Mouse (Mus musculus): ENCODE results near the gene Dnmt3a.

Dnmt3a gene

DNA sequence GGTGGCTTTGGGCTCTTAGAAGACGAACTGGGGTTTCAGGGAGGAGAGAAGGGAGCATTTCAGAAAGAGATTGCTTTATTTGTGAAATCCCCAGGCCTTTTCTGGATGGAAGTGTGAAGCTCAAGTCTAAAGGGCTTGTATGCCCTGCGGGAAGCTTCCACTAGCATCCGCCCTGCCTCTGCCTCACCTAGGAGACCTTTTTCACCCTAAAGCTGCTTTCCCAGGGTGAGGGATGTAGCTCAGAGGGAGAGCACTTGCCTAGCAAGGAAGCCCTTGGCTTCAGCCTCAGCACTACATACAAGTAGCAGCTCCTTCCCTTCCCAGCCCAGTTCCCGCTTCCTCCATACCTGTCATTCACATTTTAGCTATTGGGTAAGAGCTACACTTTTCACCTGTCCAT lies 71.6 kb downstream of the Dnmt3a start:
- DNase-seq (ENCODE audit: low spot score in 2 of 2) = no peak

DNA sequence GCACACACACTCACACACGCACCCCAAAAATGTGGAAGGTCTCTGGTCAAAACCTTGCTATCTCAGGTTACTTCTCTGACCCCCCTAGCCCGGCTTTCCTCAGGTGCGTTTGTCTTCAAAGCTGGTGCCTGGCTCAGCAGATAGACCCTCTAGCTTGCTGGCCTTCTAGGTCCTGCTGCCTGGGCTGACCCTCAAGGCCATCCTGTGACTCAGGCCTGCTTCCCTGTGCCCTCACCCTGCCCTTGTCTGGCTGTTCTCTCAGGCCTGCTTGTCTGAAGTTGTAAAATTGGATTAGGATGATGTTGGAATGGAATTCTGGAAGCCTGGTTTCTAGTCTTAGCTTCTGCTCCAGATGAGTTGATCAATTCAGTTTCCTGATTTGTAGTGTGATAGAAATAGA lies 75.7 kb downstream of the Dnmt3a start:
- no peak for DNase-seq (ENCODE audit: low spot score in 2 of 2)

DNA sequence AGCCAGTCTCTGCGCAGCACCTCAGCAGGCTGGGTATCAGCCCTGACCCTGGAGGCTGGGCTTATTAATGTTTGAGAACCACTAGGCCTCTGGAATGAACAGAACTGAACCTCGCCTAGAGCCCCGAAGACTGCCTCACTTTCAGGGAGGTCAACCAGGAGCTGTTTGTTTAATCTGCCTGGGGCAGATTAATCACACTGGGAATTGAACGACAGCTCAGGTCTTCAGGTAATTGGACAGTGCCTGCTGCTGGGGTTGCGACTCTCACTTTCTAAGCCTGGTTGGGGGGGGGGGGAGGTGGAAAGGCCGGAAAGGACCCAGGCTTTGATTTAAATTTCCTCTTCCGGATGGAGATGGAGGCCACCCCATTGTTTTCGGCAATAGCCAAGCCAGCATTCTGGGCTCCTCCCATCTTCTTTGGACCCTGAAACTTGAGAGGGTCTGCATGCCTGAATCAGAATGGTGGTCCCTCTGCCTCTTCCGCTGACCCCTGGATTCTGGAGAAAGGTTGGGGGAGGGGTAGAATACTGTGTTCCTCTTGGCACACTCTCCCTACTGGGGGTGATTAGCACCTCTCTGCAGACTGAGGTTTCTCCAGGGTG lies 79.2 kb downstream of the Dnmt3a start:
- no peak for DNase-seq (ENCODE audit: low spot score in 2 of 2)

DNA sequence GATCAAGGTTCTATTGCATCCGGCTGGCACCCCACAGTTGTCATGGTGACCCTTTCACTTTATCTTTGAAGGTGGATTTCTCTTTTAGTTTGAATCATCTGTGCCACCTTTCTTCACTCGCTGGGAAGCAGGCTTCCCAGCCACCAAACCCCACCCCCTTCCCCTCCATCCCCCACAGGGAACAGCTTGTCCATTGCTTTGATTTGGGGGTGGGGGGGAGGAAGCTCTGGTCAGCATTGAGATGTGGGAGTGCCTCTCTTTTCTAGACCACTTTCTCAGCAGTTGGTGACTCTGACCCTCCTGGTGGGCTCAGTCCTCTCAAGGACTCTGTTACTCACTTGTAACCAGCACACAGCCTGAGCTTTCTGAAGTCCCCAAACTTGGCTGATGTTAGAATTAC lies 80.8 kb downstream of the Dnmt3a start:
- DNase-seq (ENCODE audit: low spot score in 2 of 2) = no peak

DNA sequence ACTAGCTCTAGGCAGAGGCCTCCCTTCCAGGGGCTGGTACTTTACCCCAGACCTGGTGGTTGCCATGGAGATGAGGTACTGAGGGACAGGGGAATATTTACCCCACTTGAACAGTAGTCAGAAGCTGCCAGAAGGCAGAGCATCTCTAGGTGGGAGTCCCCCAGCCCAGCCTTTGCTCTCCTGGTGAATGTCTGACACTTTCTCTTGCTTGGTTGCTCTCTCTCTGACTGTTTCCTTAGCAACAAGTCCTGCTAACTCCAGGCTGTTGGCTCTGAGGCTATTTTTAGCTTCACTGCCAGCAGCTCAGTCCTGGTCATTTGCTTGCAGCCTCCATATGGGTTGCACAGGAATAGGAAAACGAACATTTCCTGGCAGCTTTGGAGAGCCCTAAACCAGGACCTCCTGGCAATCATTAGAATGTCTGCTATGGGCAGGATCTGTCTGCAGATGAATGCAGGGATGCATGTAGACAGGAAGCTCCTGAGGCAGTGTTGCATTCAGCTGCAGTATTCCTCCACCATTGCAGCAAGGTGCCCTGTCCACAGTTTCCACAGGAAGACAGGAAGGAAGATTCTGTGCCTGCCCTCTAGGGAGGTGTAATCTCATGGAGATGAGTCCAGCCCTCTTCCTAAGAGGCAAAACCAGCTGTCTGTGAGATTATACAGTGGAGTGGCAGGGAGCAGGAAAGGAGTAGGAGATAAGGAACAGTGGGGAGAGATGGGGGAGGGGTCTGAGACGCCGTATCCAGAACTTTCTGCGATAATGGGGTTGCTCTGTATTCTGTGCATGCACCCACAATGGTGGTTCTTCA lies 81.9 kb downstream of the Dnmt3a start:
- no peak for DNase-seq (ENCODE audit: low spot score in 2 of 2)

DNA sequence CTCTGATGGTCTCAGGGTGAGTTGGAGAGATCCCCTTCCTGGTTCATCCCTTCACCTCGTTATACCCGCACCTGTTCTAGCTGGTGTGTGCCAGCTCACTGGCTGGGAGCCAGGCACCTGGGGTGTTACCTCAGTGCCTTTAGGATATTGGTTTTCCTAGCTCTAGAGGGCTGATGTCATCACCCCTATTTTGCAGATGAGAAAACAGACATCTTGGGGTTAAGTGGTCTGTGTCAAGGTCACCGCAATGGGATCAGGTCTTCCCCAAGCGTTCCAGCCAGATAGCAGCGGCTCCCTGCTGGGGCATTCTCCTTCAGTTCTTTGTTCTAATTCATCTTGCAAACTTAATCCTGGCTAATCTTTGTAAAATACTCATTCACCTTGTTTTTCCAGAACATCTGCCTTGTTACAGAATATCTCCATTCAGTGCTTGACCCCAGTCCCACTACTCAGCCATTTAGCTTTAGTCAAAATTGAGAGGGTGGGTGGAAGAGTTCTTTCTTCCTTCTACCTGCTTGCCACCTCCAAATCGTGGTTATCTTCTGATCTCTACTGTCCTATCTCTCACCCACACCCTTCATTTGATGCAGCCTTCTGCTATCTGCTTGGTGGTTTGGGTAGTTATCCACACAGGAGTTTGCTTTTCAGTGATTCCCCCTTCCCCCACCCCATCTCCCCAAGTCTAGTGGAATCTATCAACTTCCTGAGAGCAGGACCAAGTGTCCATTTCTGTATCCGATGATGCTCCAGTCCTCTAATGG lies 84.2 kb downstream of the Dnmt3a start:
- no peak for DNase-seq (ENCODE audit: low spot score in 2 of 2)

DNA sequence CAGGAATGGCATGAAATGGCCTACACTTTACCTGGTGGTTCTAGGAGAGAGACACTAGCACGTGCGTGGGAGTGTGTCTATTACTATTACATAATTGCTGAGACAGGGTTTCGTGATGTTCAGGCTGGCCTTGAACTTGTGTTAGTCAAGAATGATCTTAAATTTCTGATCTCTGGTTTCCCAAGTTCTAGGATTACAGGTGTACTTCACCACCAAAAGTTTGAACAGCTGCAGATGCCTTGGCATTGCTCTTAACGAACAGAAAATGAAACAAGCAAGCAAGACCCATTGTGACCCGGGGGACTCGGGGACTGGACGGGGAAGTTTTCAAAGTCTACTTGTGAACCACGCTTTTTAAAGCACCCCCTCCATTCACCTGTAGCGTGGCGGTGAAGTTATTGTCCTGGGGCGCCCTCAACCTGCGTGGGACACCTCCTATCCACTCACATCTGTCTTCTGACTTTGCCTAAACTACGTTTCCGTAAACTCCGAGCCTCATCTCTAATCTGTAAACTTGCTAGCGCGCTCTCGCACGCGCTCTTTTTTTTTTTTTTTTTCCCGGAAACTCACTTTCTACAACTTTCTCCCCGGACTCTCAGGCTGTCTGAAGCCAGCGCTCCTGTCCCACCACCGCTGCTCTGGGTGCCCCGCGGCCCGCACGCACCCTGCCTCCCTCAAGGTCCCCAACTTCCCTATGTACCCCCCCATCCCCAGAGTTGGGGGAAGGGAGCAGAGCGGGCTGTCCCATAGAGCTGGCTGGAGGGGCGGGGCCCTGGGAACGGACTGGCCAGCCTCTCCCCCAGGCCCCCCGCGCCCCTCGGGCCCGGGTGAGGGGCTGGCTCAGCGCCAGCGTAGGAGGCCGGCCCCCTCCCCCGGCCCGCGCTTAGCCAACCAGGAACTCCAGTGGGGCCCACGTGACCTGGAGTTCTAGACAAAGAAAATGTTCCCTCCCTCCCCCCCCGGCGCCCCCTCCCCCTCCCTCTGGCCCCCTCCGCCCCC lies 85.2 kb downstream of the Dnmt3a start:
- DNase-seq (ENCODE audit: low spot score in 2 of 2) = no peak

DNA sequence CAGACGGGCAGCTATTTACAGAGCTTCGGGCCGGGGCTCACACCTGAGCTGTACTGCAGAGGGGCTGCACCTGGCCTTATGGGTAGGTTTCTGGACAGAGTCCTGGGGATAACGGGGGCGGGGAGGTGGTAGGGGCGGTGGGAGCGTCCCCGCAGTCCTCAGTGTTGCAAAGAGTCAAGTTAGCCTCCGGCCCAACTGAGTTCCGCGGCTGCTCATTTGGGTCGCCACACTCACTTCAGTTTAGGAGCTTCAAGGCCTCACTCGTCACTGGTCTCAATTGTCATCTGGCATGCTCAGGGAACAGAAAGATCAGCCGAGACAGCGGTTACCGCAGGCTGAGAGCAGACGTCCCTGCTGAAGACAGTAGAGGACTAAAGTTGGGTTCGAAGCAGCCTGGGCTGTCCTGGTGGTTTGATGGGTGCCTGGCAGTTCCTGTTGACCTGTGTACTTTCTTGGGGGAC lies 86.0 kb downstream of the Dnmt3a start:
- no peak for DNase-seq (ENCODE audit: low spot score in 2 of 2)

DNA sequence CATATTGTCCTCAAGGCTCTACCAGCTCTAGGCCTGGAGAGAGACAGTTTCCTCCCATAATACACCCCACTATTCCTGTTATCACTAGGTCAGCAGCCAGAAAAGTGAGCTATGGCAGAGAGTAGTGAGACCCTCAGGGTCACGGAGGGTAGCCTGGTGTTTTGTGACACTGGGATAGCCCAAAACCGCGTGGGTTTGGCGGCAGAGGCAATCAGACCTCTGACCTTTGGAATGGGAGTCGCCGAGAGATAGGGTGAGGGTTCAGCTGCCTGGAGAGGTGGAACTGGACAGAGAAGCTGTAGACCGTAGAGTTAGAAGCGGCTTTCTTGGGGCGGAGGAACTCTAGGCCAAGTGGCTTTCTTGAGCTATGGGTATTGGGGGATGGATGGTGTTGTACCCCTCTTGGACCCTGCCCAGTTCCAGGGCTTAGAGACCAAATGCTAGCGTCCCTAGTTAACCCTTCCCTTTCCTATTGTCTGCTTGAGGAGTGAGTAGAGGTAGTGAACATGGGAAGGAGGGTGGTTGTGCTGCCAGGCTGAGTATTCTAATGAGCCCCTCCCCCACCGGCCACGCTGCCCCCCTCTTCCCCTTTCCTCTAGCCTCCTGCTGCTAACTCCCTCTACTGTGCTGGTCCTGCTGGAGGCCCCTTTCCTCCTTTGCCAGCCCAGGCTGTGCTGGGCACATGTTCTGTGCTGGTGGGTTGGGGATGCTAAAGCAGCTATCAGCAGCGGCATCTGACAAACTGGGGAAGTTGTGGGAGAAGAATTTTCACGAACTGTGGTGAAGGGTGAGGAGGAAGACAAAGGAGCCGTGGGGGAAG lies 86.6 kb downstream of the Dnmt3a start:
- DNase-seq (ENCODE audit: low spot score in 2 of 2) = no peak

DNA sequence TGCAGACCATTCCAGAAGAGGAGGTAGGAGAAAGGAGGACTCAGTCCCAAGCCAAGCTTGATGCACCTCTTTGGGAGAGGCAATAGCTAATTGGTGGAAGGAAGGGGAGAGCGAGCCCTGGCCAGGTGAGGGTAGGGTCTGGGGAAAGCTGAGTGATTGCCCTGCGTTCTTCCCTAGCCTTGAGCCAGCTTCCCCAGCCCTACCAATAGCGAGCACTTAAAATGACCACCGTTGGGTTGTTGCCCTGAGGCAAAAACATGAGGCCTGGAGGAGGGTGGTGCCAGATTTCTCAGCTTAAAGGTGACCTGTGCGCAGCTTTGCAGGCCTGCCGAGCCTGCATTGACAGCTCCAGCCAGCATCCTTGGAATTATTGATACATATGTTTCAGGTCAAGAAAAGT lies 87.5 kb downstream of the Dnmt3a start:
- DNase-seq (ENCODE audit: low spot score in 2 of 2) = no peak

DNA sequence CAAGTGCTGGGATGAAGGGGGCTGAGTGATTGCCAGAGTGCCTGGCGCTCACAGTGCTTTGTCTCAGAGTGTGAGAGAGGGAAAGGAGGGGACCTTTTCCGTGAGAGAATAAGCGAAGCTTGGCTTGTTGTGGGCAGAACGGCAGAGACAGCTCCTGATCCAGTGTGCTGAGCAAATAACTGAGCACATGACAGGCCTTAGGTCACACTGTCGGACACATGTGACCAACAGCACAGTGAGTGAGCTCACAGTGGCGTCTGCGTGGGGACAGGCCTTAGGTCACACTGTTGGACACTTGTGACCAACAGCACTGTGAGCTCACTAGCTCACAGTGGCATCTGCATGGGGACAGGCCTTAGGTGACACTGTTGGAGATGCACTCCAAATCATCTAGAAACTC lies 88.7 kb downstream of the Dnmt3a start:
- no peak for DNase-seq (ENCODE audit: low spot score in 2 of 2)

DNA sequence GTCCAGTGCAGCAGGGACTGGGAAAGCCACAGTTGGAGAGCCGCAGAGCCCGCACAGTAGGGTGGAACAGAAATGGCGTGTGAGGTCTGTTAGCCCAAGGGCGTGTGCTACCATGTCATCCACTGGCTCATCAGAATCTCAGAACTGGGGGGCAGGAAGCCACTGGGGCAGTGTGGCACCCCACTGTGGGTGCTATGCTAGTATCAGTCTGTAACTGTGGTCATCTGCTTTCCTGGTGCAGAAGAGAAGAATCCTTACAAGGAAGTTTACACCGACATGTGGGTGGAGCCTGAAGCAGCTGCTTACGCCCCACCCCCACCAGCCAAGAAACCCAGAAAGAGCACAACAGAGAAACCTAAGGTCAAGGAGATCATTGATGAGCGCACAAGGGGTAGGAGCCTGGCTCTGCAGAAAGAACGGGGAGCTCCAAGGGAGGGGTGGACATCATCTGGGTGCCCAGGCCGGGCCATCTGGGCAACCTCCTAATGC lies 91.3 kb downstream of the Dnmt3a start:
- DNase-seq (ENCODE audit: low spot score in 2 of 2) = no peak

DNA sequence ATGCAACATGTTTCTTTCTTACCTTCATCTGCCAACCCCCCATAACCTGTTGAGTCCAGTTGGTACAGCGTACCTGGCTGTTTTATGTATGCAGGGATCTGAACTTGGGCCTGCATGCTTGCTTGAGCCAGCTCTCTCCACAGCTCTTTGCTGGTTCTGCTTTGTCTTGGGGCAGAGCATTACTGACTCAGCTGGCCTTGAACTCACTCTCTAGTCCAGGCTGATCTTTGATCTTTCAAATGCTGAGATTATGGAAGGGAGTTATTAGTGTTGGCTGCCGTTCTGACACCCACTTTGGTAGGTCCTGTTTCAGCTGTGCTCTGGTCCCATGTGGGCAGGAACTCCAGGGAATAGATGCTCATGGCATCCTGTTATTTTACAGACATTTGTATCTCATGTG lies 93.0 kb downstream of the Dnmt3a start:
- DNase-seq (ENCODE audit: low spot score in 2 of 2) = no peak

DNA sequence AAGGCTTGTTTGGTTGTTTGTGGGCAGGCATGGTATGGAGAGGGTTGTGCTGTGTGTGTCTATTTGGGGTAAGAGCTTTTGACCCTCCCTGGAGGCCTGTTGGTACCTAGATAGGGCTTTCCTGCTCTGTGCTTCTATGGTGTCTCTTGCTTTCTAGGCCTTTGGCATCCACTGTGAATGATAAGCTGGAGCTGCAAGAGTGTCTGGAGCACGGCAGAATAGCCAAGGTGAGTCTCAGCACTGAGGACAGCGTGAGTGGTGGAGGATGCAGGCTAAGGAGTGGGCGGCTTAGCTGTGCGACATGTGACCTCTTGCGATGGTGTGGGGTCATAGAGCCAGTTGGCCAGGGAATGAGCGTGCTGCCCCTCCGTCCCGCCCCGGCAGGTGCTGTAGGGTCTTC lies 99.6 kb downstream of the Dnmt3a start:
- DNase-seq (ENCODE audit: low spot score in 2 of 2) = no peak

DNA sequence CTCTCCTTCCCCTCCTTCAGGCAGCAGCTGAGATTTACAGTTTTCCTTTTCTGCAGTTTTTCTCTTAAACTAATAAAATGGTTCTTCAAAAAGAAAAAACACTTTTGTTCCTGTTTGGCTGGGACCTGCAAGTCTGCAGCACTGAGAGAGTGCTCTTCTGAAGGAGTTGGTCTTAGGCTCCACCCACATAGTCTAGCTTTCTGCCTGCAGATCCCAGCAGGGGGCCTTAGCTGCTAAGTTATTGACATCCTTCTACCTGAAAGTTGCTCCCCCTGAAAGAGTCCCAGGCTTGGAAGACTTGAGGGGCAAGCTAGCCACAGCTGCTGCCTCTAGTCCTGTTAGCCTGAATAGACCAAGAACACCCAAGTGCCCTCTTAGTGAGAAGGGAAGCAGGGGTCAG lies 100.5 kb downstream of the Dnmt3a start:
- no peak for DNase-seq (ENCODE audit: low spot score in 2 of 2)

DNA sequence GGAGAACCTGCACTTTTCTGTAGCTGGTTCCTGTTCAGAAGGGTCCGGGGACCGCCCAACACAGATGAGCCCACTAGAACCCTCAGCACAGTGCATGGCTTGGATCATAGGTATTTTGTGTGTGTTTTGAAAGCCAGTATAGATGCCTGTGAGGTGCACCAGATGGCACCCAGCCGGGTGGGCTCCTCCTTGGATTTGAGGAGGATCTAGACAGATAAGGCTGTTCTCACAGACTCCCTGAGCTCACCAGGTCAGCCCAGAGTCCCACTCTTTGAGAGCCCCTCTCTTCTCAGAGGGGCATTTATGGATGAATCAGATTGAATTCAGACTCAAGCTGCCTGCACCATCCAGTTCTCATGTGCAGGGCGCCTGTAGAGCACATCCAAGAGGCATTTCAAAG lies 101.2 kb downstream of the Dnmt3a start:
- no peak for DNase-seq (ENCODE audit: low spot score in 2 of 2)

DNA sequence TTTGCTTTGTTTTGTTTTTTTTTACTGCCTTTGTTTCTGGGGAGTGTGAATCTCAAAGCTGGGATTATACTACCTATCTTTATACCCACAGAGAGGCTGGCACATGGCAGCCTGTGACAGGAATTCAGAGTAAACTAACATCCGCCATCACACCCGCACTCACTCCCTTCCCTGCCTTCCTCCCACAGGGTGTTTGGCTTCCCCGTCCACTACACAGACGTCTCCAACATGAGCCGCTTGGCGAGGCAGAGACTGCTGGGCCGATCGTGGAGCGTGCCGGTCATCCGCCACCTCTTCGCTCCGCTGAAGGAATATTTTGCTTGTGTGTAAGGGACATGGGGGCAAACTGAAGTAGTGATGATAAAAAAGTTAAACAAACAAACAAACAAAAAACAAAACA lies 101.6 kb downstream of the Dnmt3a start:
- no peak for DNase-seq (ENCODE audit: low spot score in 2 of 2)

DNA sequence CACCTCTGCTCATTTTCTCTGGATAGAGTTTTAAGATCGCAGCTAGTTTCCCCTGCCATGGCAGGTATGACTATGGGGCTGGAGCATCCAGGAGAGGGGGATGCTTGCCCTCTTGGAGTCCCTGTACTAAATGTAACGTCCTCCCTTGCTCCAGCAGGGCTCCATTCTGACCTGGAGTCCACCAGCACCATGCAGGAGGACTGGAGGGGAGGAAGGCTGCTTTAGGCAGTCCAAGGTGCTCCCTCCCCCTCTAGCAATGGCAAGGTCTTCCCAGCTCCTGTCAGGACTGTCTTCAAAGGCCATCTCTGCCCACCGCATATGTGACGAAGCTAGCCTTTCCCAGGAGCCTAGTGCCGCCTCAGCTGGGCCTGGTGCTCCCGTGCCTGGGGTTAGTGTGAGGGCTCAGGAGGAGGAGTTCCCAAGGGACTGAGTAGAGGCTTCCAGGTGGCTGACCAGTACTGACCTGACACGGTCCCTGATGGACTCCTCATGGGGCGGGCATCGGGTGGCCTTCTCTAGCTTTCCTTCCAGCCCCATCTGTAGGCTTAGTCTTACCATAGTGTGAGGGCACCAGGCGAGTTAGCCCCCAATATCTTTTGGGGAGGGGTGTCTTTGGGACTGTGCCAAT lies 104.8 kb downstream of the Dnmt3a start:
- no peak for DNase-seq (ENCODE audit: low spot score in 2 of 2)

DNA sequence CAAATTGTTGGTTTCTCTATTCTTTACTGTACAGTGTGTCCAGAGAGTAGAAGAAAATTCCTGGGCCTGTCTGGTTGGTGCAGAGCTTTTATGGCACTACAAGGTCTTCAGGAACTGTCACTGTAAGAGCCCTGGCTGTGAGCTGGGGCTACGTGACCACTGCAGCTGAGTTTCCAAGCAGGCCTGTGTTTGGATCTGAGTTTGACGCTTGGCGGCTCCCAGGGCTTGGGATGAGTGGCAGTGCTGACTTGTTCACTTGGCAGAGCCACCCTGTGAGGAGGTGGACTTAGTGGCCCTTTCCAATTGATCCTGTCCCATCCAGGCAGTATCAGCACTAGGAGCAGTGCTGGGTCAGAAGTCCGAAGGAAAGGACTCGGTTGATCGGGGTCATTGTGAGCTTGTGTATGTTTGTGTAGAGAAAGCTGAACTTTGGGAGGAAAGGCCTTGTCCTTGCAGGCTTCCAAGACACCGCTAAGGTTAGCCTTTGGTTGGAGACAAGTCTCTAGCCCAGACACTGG lies 106.1 kb downstream of the Dnmt3a start:
- no peak for DNase-seq (ENCODE audit: low spot score in 2 of 2)

DNA sequence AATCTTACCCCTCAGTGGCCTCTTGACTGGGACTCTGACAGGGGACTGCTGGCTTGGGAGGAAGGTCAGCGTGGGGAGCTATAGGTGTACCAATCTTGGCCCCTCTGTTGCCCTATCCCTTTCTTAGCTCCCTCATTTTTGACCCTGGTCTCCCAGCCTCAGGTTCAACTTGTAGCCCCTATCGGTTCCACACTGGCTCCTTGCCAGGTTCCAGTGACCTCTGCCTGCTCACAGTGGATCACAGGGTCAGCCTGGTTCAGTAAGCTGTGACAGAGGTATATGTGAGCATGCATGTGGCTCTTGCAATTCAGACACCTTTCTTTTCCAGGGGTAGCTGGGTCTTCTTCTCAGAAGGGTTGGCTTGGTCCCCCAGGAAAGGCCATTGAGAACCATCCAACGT lies 110.0 kb downstream of the Dnmt3a start:
- no peak for DNase-seq (ENCODE audit: low spot score in 2 of 2)
